ENCODE assay signal across 12 mouse cellular contexts in the genomic region with DNA sequence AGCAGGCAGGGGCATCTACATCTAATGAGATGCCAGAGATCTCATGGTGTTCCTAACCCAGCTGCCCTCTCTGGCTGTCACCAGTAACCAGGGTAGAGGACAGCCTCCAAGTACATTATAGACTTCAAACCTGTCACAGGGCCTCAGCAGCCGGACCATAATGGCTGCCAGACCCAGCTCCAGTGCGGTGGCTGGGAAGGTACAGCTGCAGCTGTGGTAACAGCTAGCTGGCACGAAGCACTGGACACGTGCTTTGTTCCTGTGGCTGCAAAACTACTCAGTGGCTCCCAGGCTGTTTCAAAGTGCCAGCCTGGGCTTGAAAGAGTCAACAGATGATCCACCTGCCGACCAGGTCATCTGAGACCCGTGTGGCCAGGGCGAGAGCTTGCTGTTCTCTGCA.
A peak's percentile ranks its signal among the peaks of the same experiment; 100 is the strongest.
DNase-seq lines count a peak whose midpoint lies in the region; ATAC-seq and TF ChIP-seq lines count a peak whose summit lies in the region.
"Had no signal": no experiment of that assay in that cellular context is flagged by ENCODE, and none has a peak within 500 bp of the region (broad histone marks: within the 10 kb centered on the region; RNA-seq: fewer than 3 reads in every experiment).

No protein-coding gene starts in this region.

- 80% methylated on average over 7 of the region's 7 CpGs for WGBS in hindbrain, embryonic 12.5 days
- 76% methylated on average over 7 of the region's 7 CpGs for WGBS in hindbrain, embryonic 14.5 days
- 77% methylated on average over 7 of the region's 7 CpGs for WGBS in neural tube, embryonic 13.5 days
- WGBS in stomach, postnatal 0 days: 69% methylated on average over 7 of the region's 7 CpGs

- no peaks in the 10 kb centered on the region for H3K36me3 ChIP-seq in hindbrain, embryonic 12.5 days
- no peaks in the 10 kb centered on the region for H3K36me3 ChIP-seq in hindbrain, embryonic 14.5 days (replicated peaks; ENCODE audit: control insufficient read depth, insufficient read depth)
- no peaks in the 10 kb centered on the region for H3K36me3 ChIP-seq in neural tube, embryonic 13.5 days
- H3K36me3 ChIP-seq in stomach, postnatal 0 days (ENCODE audit: control insufficient read depth, insufficient read depth, low read length): no peaks in the 10 kb centered on the region
- H3K36me3 ChIP-seq: midbrain, embryonic 12.5 days had no signal

- H3K4me1 ChIP-seq in hindbrain, embryonic 12.5 days: peaks cover 26% of the 10 kb centered on the region
- peaks cover 29% of the 10 kb centered on the region; the same call in 1 of the 2 replicates for H3K4me1 ChIP-seq in hindbrain, embryonic 14.5 days (replicated peaks; ENCODE audit: control insufficient read depth, insufficient read depth, low read length)
- peaks cover 40% of the 10 kb centered on the region for H3K4me1 ChIP-seq in neural tube, embryonic 13.5 days (replicated peaks)
- no peaks in the 10 kb centered on the region for H3K4me1 ChIP-seq in stomach, postnatal 0 days (replicated peaks; ENCODE audit: control insufficient read depth, insufficient read depth)

- no peak overlapping the region for H3K4me2 ChIP-seq in hindbrain, embryonic 12.5 days (replicated peaks)
- no peak overlapping the region for H3K4me2 ChIP-seq in hindbrain, embryonic 14.5 days (replicated peaks)
- no peak overlapping the region for H3K4me2 ChIP-seq in neural tube, embryonic 13.5 days
- H3K4me2 ChIP-seq in stomach, postnatal 0 days (replicated peaks; ENCODE audit: low read depth): no peak overlapping the region
- H3K4me2 ChIP-seq: midbrain, embryonic 12.5 days had no signal

- no peak for TF ChIP-seq CTCF in stomach, postnatal 0 days (IDR thresholded peaks at IDR 0.05; ENCODE audit: low read depth)

- peak; percentile 22; the same call in 1 of the 2 replicates for ATAC-seq in frontal cortex, adult (ENCODE audit: low TSS enrichment)
- no peak for ATAC-seq in hindbrain, embryonic 12.5 days (ENCODE audit: low FRiP score)
- no peak for ATAC-seq in hindbrain, embryonic 14.5 days (ENCODE audit: low FRiP score)
- ATAC-seq in neural tube, embryonic 13.5 days (ENCODE audit: low read depth): 0 out of 2 replicates have a peak, but pooled peaks have one; percentile 24
- ATAC-seq in stomach, postnatal 0 days (ENCODE audit: low FRiP score, low TSS enrichment): no peak

- no peak overlapping the region for H3K9ac ChIP-seq in hindbrain, embryonic 12.5 days
- H3K9ac ChIP-seq in hindbrain, embryonic 14.5 days: no peak overlapping the region
- no peak overlapping the region for H3K9ac ChIP-seq in neural tube, embryonic 13.5 days
- H3K9ac ChIP-seq in stomach, postnatal 0 days (ENCODE audit: low read length): no peak overlapping the region
- H3K9ac ChIP-seq: midbrain, embryonic 12.5 days had no signal

- no peak for DNase-seq in frontal cortex, postnatal 10 days (ENCODE audit: low spot score in 2 of 2)
- DNase-seq in hindbrain, embryonic 14.5 days (ENCODE audit: low spot score): no peak
- no peak for DNase-seq in neural tube, embryonic 10.5 days (ENCODE audit: extremely low spot score, low spot score)
- DNase-seq in MN1 (ENCODE audit: low spot score): no peak
- no peak for DNase-seq in stomach, postnatal 0 days (ENCODE audit: low spot score)
- DNase-seq: adrenal gland, adult 2 months; lung, adult 18-20 months; thymus, adult 18-20 months had no signal

- TF ChIP-seq EP300 in stomach, postnatal 0 days (optimal IDR thresholded peaks at IDR 0.05): no peak

- H3K4me3 ChIP-seq in hindbrain, embryonic 12.5 days: no peak overlapping the region
- no peak overlapping the region for H3K4me3 ChIP-seq in hindbrain, embryonic 14.5 days (replicated peaks; ENCODE audit: low read length)
- H3K4me3 ChIP-seq in neural tube, embryonic 13.5 days: no peak overlapping the region
- H3K4me3 ChIP-seq in stomach, postnatal 0 days (ENCODE audit: low read depth, low read length): no peak overlapping the region
- H3K4me3 ChIP-seq: midbrain, embryonic 12.5 days had no signal

- no peaks in the 10 kb centered on the region for H3K27me3 ChIP-seq in hindbrain, embryonic 12.5 days
- no peaks in the 10 kb centered on the region for H3K27me3 ChIP-seq in hindbrain, embryonic 14.5 days (ENCODE audit: control insufficient read depth, insufficient read depth, low read length)
- no peaks in the 10 kb centered on the region for H3K27me3 ChIP-seq in neural tube, embryonic 13.5 days
- no peaks in the 10 kb centered on the region; the same call in 1 of the 2 replicates for H3K27me3 ChIP-seq in stomach, postnatal 0 days (ENCODE audit: control insufficient read depth, insufficient read depth, low read length)
- H3K27me3 ChIP-seq: midbrain, embryonic 12.5 days had no signal

- no peaks in the 10 kb centered on the region for H3K9me3 ChIP-seq in hindbrain, embryonic 12.5 days (replicated peaks)
- no peaks in the 10 kb centered on the region for H3K9me3 ChIP-seq in hindbrain, embryonic 14.5 days (ENCODE audit: control insufficient read depth, low read length)
- no peaks in the 10 kb centered on the region for H3K9me3 ChIP-seq in neural tube, embryonic 13.5 days
- no peaks in the 10 kb centered on the region for H3K9me3 ChIP-seq in stomach, postnatal 0 days (ENCODE audit: control insufficient read depth, low read length)
- H3K9me3 ChIP-seq: midbrain, embryonic 12.5 days had no signal

- peak overlapping the region; percentile 18; the same call in 1 of the 2 replicates for H3K27ac ChIP-seq in hindbrain, embryonic 12.5 days
- no peak overlapping the region for H3K27ac ChIP-seq in hindbrain, embryonic 14.5 days
- H3K27ac ChIP-seq in neural tube, embryonic 13.5 days (replicated peaks): peak overlapping the region; percentile 49; the same call in 1 of the 2 replicates
- H3K27ac ChIP-seq in stomach, postnatal 0 days (replicated peaks): no peak overlapping the region
- H3K27ac ChIP-seq: midbrain, embryonic 12.5 days had no signal

Comparison
In these comparisons a context has a peak if more than half of its experiments do, and no peak if none do; other contexts are left out.
1. H3K27ac ChIP-seq: peak in hindbrain, embryonic 12.5 days (single experiment) and neural tube, embryonic 13.5 days (single experiment); none in hindbrain, embryonic 14.5 days (single experiment) and stomach, postnatal 0 days (single experiment).
2. ATAC-seq: peak in frontal cortex, adult (single experiment) and neural tube, embryonic 13.5 days (single experiment); none in hindbrain, embryonic 12.5 days (single experiment), hindbrain, embryonic 14.5 days (single experiment) and stomach, postnatal 0 days (single experiment).